Mouse (Mus musculus): ENCODE measurements around the gene Fzd2.

- no peak for TF ChIP-seq CTCF (conservative IDR thresholded peaks at IDR 0.05; ENCODE audit: low read length)
- no peak for TF ChIP-seq POU5F1 (IDR thresholded peaks at IDR 0.05; ENCODE audit: borderline replicate concordance, low read length)
Measured at GRCm38 (mm10) chr11:102606751-102607171, 2.6 kb downstream of the Fzd2 start.

Data from E14TG2a.4 (cell line).